31 mouse cellular contexts compared by ENCODE assay signal in the genomic region with DNA sequence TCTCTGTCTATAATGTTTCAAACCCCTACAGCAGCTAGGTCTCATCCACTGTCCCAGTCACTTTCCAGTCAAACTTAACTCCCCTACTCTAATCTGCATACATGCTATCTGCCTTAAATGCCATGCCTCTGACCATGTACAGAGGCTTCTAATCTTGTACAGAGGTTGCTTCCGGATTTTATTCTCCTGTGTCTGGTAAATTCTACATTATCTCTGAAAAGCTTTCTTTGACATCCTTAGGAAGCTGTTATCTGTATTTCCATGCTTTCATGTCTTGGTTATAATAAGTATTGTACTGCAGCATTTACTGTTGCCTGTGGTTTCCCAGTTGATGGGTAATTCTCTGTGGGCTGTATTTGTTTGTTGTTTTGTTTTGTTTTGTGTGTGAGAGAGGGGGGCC.
"Had no signal": no experiment of that assay in that cellular context is flagged by ENCODE, and none has a peak within 500 bp of the region (broad histone marks: within the 10 kb centered on the region; RNA-seq: fewer than 3 reads in every experiment).

No protein-coding gene starts in this region.

- H3K4me3 ChIP-seq: limb, embryonic 10.5 days; limb, embryonic 12.5 days; limb, embryonic 13.5 days; limb, embryonic 15.5 days; liver, embryonic 12.5 days; liver, embryonic 13.5 days; liver, embryonic 15.5 days; lung, embryonic 15.5 days; megakaryocyte, embryonic 14.5 days; midbrain, embryonic 10.5 days; midbrain, embryonic 12.5 days; midbrain, embryonic 13.5 days; midbrain, embryonic 15.5 days; myocyte; neural tube, embryonic 12.5 days had no signal

- DNase-seq: left cerebral cortex, postnatal 4 days; liver; liver, embryonic 13.5 days; liver, postnatal 0 days; lung, adult 18-20 months; lung, adult 2 months; lung, embryonic 14.5 days; lung, postnatal 10 days; lung, postnatal 14 days; lung, postnatal 36 days; lung, postnatal 4 days; midbrain, embryonic 14.5 days had no signal

- H3K4me1 ChIP-seq: limb, embryonic 10.5 days; limb, embryonic 12.5 days; limb, embryonic 13.5 days; limb, embryonic 15.5 days; liver, embryonic 12.5 days; liver, embryonic 13.5 days; liver, embryonic 15.5 days; lung, embryonic 15.5 days; midbrain, embryonic 10.5 days; midbrain, embryonic 12.5 days; midbrain, embryonic 13.5 days; midbrain, embryonic 15.5 days; neural tube, embryonic 12.5 days had no signal

- H3K27me3 ChIP-seq: limb, embryonic 12.5 days; limb, embryonic 13.5 days; limb, embryonic 15.5 days; liver, embryonic 12.5 days; liver, embryonic 13.5 days; liver, embryonic 15.5 days; lung, embryonic 15.5 days; megakaryocyte, embryonic 14.5 days; midbrain, embryonic 12.5 days; midbrain, embryonic 13.5 days; midbrain, embryonic 15.5 days; neural tube, embryonic 12.5 days had no signal

- H3K36me3 ChIP-seq: limb, embryonic 10.5 days; limb, embryonic 12.5 days; limb, embryonic 13.5 days; limb, embryonic 15.5 days; liver, embryonic 12.5 days; liver, embryonic 13.5 days; liver, embryonic 15.5 days; lung, embryonic 15.5 days; midbrain, embryonic 10.5 days; midbrain, embryonic 12.5 days; midbrain, embryonic 13.5 days; midbrain, embryonic 15.5 days; neural tube, embryonic 12.5 days had no signal

- H3K9ac ChIP-seq: limb, embryonic 12.5 days; limb, embryonic 13.5 days; limb, embryonic 15.5 days; liver, embryonic 12.5 days; liver, embryonic 13.5 days; liver, embryonic 14.5 days; liver, embryonic 15.5 days; liver, postnatal 0 days; lung, embryonic 14.5 days; lung, embryonic 15.5 days; midbrain, embryonic 12.5 days; midbrain, embryonic 13.5 days; midbrain, embryonic 15.5 days; neural tube, embryonic 12.5 days had no signal

- H3K27ac ChIP-seq: limb, embryonic 10.5 days; limb, embryonic 12.5 days; limb, embryonic 13.5 days; limb, embryonic 15.5 days; liver, embryonic 12.5 days; liver, embryonic 13.5 days; liver, embryonic 14.5 days; liver, embryonic 15.5 days; lung, embryonic 15.5 days; macrophage; midbrain, embryonic 10.5 days; midbrain, embryonic 12.5 days; midbrain, embryonic 13.5 days; midbrain, embryonic 15.5 days; neural tube, embryonic 12.5 days had no signal

- ATAC-seq: liver, embryonic 12.5 days; liver, postnatal 0 days; lung, postnatal 0 days; midbrain, embryonic 13.5 days; midbrain, embryonic 15.5 days; midbrain, embryonic 16.5 days had no signal

- H3K9me3 ChIP-seq: limb, embryonic 10.5 days; limb, embryonic 12.5 days; limb, embryonic 13.5 days; limb, embryonic 15.5 days; liver, embryonic 12.5 days; liver, embryonic 13.5 days; liver, embryonic 15.5 days; lung, embryonic 15.5 days; megakaryocyte, embryonic 14.5 days; midbrain, embryonic 10.5 days; midbrain, embryonic 12.5 days; midbrain, embryonic 13.5 days; midbrain, embryonic 15.5 days; neural tube, embryonic 12.5 days had no signal

- H3K4me2 ChIP-seq: limb, embryonic 12.5 days; limb, embryonic 13.5 days; limb, embryonic 15.5 days; liver, embryonic 12.5 days; liver, embryonic 13.5 days; liver, embryonic 15.5 days; lung, embryonic 14.5 days; lung, embryonic 15.5 days; midbrain, embryonic 11.5 days; midbrain, embryonic 12.5 days; midbrain, embryonic 13.5 days; midbrain, embryonic 15.5 days; neural tube, embryonic 12.5 days had no signal
